Mouse (Mus musculus): ENCODE measurements at regions not wholly inside any gene's neighbourhood (a gene's known extent, or its start where the extent isn't known, plus 50 kb on each side); places are given as distances from the start of the nearest gene placed in this dataset.
A peak's percentile ranks its signal among the peaks of the same experiment; 100 is the strongest.

DNA sequence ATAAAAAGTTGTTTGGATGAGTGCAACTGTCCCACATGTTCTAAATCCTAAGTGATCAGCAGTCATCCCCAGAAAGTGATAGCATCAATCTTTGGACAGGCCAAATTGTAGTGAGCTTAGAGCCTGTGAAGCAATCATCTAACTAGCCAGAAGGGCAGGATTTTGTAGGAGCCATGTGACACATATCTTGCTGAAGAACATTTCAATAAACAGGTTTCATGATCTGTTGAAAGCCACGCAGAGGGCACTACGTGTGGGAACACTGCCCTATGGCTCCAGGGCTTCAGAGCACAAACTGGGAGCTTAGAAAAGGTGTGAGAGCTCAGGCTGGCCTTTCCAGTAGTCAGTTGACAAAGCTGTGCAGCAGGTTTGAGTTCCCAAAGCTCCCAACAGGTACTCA lies 188.3 kb upstream of the Gm21897 start:
- Histone ChIP-seq H3K79me2 (ENCODE audit: control insufficient read depth, insufficient read depth) (no peaks in the 10 kb centered on the region), H3K4me2 (ENCODE audit: low read depth) (no peak overlapping the region), H3K27me3 (ENCODE audit: control insufficient read depth, insufficient read depth, insufficient read length) (no peaks in the 10 kb centered on the region), H3ac (ENCODE audit: control insufficient read depth, insufficient read length) (no peak overlapping the region), H3K4me3 (no peak overlapping the region), H3K36me3 (ENCODE audit: control insufficient read depth, insufficient read depth) (no peaks in the 10 kb centered on the region)
- TF ChIP-seq MYOG (IDR thresholded peaks at IDR 0.05; ENCODE audit: control insufficient read depth in 1 of 3, insufficient read depth in 1 of 3, insufficient read length in 2 of 3, low read depth in 2 of 3) (no peak), MAX (IDR thresholded peaks at IDR 0.05; ENCODE audit: low read depth) (no peak), REST (IDR thresholded peaks at IDR 0.05; ENCODE audit: insufficient read depth, insufficient read length) (no peak), TCF3 (IDR thresholded peaks at IDR 0.05; ENCODE audit: insufficient read length, low read depth) (no peak), POLR2AphosphoS2 (IDR thresholded peaks at IDR 0.05; ENCODE audit: insufficient read length, low read depth) (no peak), E2F4 (IDR thresholded peaks at IDR 0.05; ENCODE audit: insufficient read depth) (no peak), TCF12 (IDR thresholded peaks at IDR 0.05; ENCODE audit: insufficient read depth, poor library complexity, severe bottlenecking) (no peak), POLR2A (IDR thresholded peaks at IDR 0.05; ENCODE audit: insufficient read length, low read depth) (no peak), CEBPB (IDR thresholded peaks at IDR 0.05; ENCODE audit: insufficient read depth, poor library complexity, severe bottlenecking) (no peak), MYOD1 (IDR thresholded peaks at IDR 0.05; ENCODE audit: control insufficient read depth in 1 of 3, insufficient read length in 2 of 3, low read depth in 2 of 3) (no peak), SRF (IDR thresholded peaks at IDR 0.05; ENCODE audit: control insufficient read depth, insufficient read length, low read depth) (no peak), USF1 (IDR thresholded peaks at IDR 0.05; ENCODE audit: low read depth) (no peak)

DNA sequence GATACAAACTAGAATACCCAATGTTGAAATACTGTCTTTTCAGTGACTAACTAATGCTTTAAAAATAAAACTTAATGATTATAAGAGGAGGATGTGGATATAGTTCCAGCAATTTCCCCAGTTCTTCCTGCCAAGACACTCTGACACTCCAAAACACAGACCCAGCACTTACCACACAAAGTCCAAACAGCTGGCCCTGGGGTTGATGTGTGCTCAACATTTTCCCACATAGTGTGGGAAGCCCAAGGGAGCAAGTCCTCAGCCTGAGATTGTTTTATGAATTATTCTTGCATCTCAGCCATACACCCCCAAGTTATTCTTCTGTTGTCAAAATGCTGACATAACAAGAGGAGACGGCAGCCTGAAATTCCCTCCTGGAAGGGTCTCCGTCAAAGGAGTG lies 187.5 kb upstream of the Gm21897 start:
- H3ac ChIP-seq (ENCODE audit: control insufficient read depth, insufficient read length), result no peak overlapping the region
- H3K79me2 ChIP-seq (ENCODE audit: control insufficient read depth, insufficient read depth), result no peaks in the 10 kb centered on the region
- H3K4me3 ChIP-seq, result no peak overlapping the region
- H3K27me3 ChIP-seq (ENCODE audit: control insufficient read depth, insufficient read depth, insufficient read length), result no peaks in the 10 kb centered on the region
- H3K36me3 ChIP-seq (ENCODE audit: control insufficient read depth, insufficient read depth), result no peaks in the 10 kb centered on the region
- no peak overlapping the region for H3K4me2 ChIP-seq (ENCODE audit: low read depth)
- no peak for TF ChIP-seq TCF3 (IDR thresholded peaks at IDR 0.05; ENCODE audit: insufficient read length, low read depth)
- no peak for TF ChIP-seq USF1 (IDR thresholded peaks at IDR 0.05; ENCODE audit: low read depth)
- TF ChIP-seq MYOG (IDR thresholded peaks at IDR 0.05; ENCODE audit: control insufficient read depth in 1 of 3, insufficient read depth in 1 of 3, insufficient read length in 2 of 3, low read depth in 2 of 3), result no peak
- TF ChIP-seq CEBPB (IDR thresholded peaks at IDR 0.05; ENCODE audit: insufficient read depth, poor library complexity, severe bottlenecking), result no peak
- TF ChIP-seq POLR2AphosphoS2 (IDR thresholded peaks at IDR 0.05; ENCODE audit: insufficient read length, low read depth), result no peak
- TF ChIP-seq SRF (IDR thresholded peaks at IDR 0.05; ENCODE audit: control insufficient read depth, insufficient read length, low read depth), result no peak
- TF ChIP-seq TCF12 (IDR thresholded peaks at IDR 0.05; ENCODE audit: insufficient read depth, poor library complexity, severe bottlenecking), result no peak
- no peak for TF ChIP-seq MYOD1 (IDR thresholded peaks at IDR 0.05; ENCODE audit: control insufficient read depth in 1 of 3, insufficient read length in 2 of 3, low read depth in 2 of 3)
- TF ChIP-seq E2F4 (IDR thresholded peaks at IDR 0.05; ENCODE audit: insufficient read depth), result no peak
- TF ChIP-seq MAX (IDR thresholded peaks at IDR 0.05; ENCODE audit: low read depth), result no peak
- no peak for TF ChIP-seq REST (IDR thresholded peaks at IDR 0.05; ENCODE audit: insufficient read depth, insufficient read length)
- no peak for TF ChIP-seq POLR2A (IDR thresholded peaks at IDR 0.05; ENCODE audit: insufficient read length, low read depth)

DNA sequence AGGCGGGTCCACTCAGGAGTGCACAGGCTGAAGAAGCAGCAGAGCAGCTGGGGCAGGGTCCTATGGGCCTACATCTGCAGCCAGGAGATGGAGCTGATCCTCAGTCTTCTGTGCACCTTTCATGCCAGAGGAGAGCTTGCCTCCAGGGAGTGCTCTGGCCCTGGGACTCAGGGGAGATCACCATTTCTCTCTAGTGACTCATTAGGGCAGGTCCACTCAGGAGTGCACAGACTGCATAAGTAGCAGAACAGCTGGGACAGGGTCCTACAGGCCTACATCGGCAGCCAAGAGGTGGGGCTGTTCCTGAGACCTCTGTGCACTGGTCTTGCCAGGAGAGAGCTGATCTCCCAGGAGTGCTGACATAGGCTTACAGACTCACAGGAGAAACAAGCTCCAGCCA lies 159.4 kb upstream of the Gm21897 start:
- TF ChIP-seq CEBPB (IDR thresholded peaks at IDR 0.05; ENCODE audit: insufficient read depth, poor library complexity, severe bottlenecking) (no peak), MYOD1 (IDR thresholded peaks at IDR 0.05; ENCODE audit: control insufficient read depth in 1 of 3, insufficient read length in 2 of 3, low read depth in 2 of 3) (peak in 1 of 3 experiments; percentile 33), TCF12 (IDR thresholded peaks at IDR 0.05; ENCODE audit: insufficient read depth, poor library complexity, severe bottlenecking) (no peak), MYOG (IDR thresholded peaks at IDR 0.05; ENCODE audit: control insufficient read depth in 1 of 3, insufficient read depth in 1 of 3, insufficient read length in 2 of 3, low read depth in 2 of 3) (peak in 1 of 3 experiments; percentile 19)

GRCm38 (mm10) chr16:15175516-15175915 lies 141.7 kb upstream of the Gm21897 start:
- Histone ChIP-seq H3K36me3 (ENCODE audit: control insufficient read depth, insufficient read depth) (no peaks in the 10 kb centered on the region), H3K4me2 (ENCODE audit: low read depth) (no peak overlapping the region), H3K27me3 (ENCODE audit: control insufficient read depth, insufficient read depth, insufficient read length) (no peaks in the 10 kb centered on the region), H3K79me2 (ENCODE audit: control insufficient read depth, insufficient read depth) (no peaks in the 10 kb centered on the region), H3ac (ENCODE audit: control insufficient read depth, insufficient read length) (no peak overlapping the region), H3K4me3 (no peak overlapping the region)
- no peak for TF ChIP-seq MYOD1 (IDR thresholded peaks at IDR 0.05; ENCODE audit: control insufficient read depth in 1 of 3, insufficient read length in 2 of 3, low read depth in 2 of 3)
- no peak for TF ChIP-seq TCF3 (IDR thresholded peaks at IDR 0.05; ENCODE audit: insufficient read length, low read depth)
- TF ChIP-seq USF1 (IDR thresholded peaks at IDR 0.05; ENCODE audit: low read depth), result no peak
- no peak for TF ChIP-seq MYOG (IDR thresholded peaks at IDR 0.05; ENCODE audit: control insufficient read depth in 1 of 3, insufficient read depth in 1 of 3, insufficient read length in 2 of 3, low read depth in 2 of 3)
- no peak for TF ChIP-seq CEBPB (IDR thresholded peaks at IDR 0.05; ENCODE audit: insufficient read depth, poor library complexity, severe bottlenecking)
- TF ChIP-seq TCF12 (IDR thresholded peaks at IDR 0.05; ENCODE audit: insufficient read depth, poor library complexity, severe bottlenecking), result no peak
- no peak for TF ChIP-seq MAX (IDR thresholded peaks at IDR 0.05; ENCODE audit: low read depth)
- TF ChIP-seq E2F4 (IDR thresholded peaks at IDR 0.05; ENCODE audit: insufficient read depth), result no peak
- TF ChIP-seq POLR2AphosphoS2 (IDR thresholded peaks at IDR 0.05; ENCODE audit: insufficient read length, low read depth), result no peak
- TF ChIP-seq POLR2A (IDR thresholded peaks at IDR 0.05; ENCODE audit: insufficient read length, low read depth), result no peak
- no peak for TF ChIP-seq SRF (IDR thresholded peaks at IDR 0.05; ENCODE audit: control insufficient read depth, insufficient read length, low read depth)
- TF ChIP-seq REST (IDR thresholded peaks at IDR 0.05; ENCODE audit: insufficient read depth, insufficient read length), result no peak

More for the DNA sequence above, 159.4 kb upstream of the Gm21897 start:
- no peak overlapping the region for H3ac ChIP-seq (ENCODE audit: control insufficient read depth, insufficient read length)
- no peaks in the 10 kb centered on the region for H3K36me3 ChIP-seq (ENCODE audit: control insufficient read depth, insufficient read depth)
- no peaks in the 10 kb centered on the region for H3K27me3 ChIP-seq (ENCODE audit: control insufficient read depth, insufficient read depth, insufficient read length)
- H3K4me2 ChIP-seq (ENCODE audit: low read depth), result no peak overlapping the region
- H3K79me2 ChIP-seq (ENCODE audit: control insufficient read depth, insufficient read depth), result no peaks in the 10 kb centered on the region
- no peak overlapping the region for H3K4me3 ChIP-seq

DNA sequence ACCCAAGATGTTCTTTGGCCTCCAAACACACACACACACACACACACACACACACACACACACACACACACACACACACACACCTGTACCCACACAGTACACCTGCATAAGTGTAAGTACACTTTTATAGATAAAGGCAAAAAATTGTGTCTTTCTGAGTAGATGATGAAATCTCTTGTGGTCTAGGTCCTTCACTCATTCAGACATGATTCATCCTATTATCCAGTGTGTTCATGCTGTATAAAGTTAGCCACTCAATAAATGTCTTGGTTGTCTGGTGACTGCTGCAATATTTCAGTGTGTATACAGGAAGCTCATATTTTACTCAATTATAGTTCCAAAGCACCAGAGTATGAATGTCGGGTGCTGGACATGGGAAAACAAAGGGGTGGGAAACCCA lies 131.5 kb upstream of the Gm21897 start:
- TF ChIP-seq MAX (IDR thresholded peaks at IDR 0.05; ENCODE audit: low read depth), result no peak
- TF ChIP-seq CEBPB (IDR thresholded peaks at IDR 0.05; ENCODE audit: insufficient read depth, poor library complexity, severe bottlenecking), result peak; percentile 57; the same call in 1 of the 2 replicates

More for the DNA sequence above, 131.5 kb upstream of the Gm21897 start:
- Histone ChIP-seq H3K79me2 (ENCODE audit: control insufficient read depth, insufficient read depth) (no peaks in the 10 kb centered on the region), H3ac (ENCODE audit: control insufficient read depth, insufficient read length) (no peak overlapping the region), H3K27me3 (ENCODE audit: control insufficient read depth, insufficient read depth, insufficient read length) (no peaks in the 10 kb centered on the region), H3K4me3 (no peak overlapping the region), H3K36me3 (ENCODE audit: control insufficient read depth, insufficient read depth) (no peaks in the 10 kb centered on the region), H3K4me2 (ENCODE audit: low read depth) (no peak overlapping the region)

All from myocyte (in vitro differentiated cells).